Mouse (Mus musculus) ES-Bruce4 (cell line): ENCODE measurements around the gene Apob. TPM values are rescaled to one million over a fixed set of nuclear protein-coding genes. Genes with fewer than 3 reads are reported as not detected.

Experiments
- H3K27ac ChIP-seq: 2 replicates; pipeline ENCODE4 v1.5.1; 2012; ENCODE audit warnings: low read length, inconsistent platforms; ENCODE audit not compliant: insufficient read depth
- H3K27me3 ChIP-seq: 2 replicates; pipeline ENCODE4 v1.6.1; 2012; ENCODE audit warnings: mild to moderate bottlenecking, low read length, inconsistent platforms; ENCODE audit not compliant: control insufficient read depth, poor library complexity, insufficient read depth, severe bottlenecking
- H3K36me3 ChIP-seq: 2 replicates; pipeline ENCODE4 v1.6.1; 2012; ENCODE audit warnings: inconsistent platforms, mild to moderate bottlenecking, low read length, moderate library complexity; ENCODE audit not compliant: control insufficient read depth, poor library complexity, insufficient read depth, severe bottlenecking
- H3K4me1 ChIP-seq: one replicate; pipeline ENCODE4 v1.8.1; 2011; ENCODE audit warnings: low read length; ENCODE audit not compliant: control insufficient read depth, insufficient read depth
- H3K4me3 ChIP-seq: 2 replicates; pipeline ENCODE4 v1.5.1; 2011; ENCODE audit warnings: low read depth, mild to moderate bottlenecking, low read length
- H3K9ac ChIP-seq: 2 replicates; pipeline ENCODE4 v1.6.1; 2012; ENCODE audit warnings: low read depth, mild to moderate bottlenecking, inconsistent platforms; ENCODE audit not compliant: poor library complexity, severe bottlenecking
- H3K9me3 ChIP-seq: replicated peaks from 2 replicates; pipeline ENCODE4 v1.6.1; 2012; ENCODE audit warnings: mild to moderate bottlenecking, low read length, inconsistent platforms; ENCODE audit not compliant: control insufficient read depth, poor library complexity, insufficient read depth, severe bottlenecking
- CTCF ChIP-seq: IDR thresholded peaks from one replicate; pipeline ENCODE4 v1.8.1; 2011; ENCODE audit warnings: low read depth, low read length
- EP300 ChIP-seq: IDR thresholded peaks from 2 replicates; pipeline ENCODE4 v1.6.1; 2011; ENCODE audit warnings: low read depth, low read length; ENCODE audit not compliant: insufficient read depth
- POLR2A ChIP-seq: IDR thresholded peaks from one replicate; pipeline ENCODE4 v1.8.1; 2011; ENCODE audit warnings: low read length; ENCODE audit not compliant: insufficient read depth
- polyA plus RNA-seq: library from polyadenylated mRNA; stranded (reverse); fragments of >200 nt; gene quantifications from 2 replicates; pipeline ENCODE4 v1.2.4, GENCODE M21; 2011; ENCODE audit warnings: low read depth; ENCODE audit not compliant: missing spikeins, insufficient read depth, insufficient read length

The Apob gene
- polyA plus RNA-seq, 1 experiment = 0.25 TPM

GRCm38 (mm10) chr12:8047046-8047445, 69.6 kb downstream of the Apob start:
- no peak overlapping the region for H3K27ac ChIP-seq
- H3K9ac ChIP-seq = no peak overlapping the region
- no peaks in the 10 kb centered on the region for H3K9me3 ChIP-seq
- H3K36me3 ChIP-seq = no peaks in the 10 kb centered on the region
- TF ChIP-seq EP300 = no peak
- no peak for TF ChIP-seq POLR2A
- TF ChIP-seq CTCF = no peak
- no peak overlapping the region for H3K4me3 ChIP-seq
- H3K27me3 ChIP-seq = no peaks in the 10 kb centered on the region
- peaks cover 2% of the 10 kb centered on the region for H3K4me1 ChIP-seq

DNA sequence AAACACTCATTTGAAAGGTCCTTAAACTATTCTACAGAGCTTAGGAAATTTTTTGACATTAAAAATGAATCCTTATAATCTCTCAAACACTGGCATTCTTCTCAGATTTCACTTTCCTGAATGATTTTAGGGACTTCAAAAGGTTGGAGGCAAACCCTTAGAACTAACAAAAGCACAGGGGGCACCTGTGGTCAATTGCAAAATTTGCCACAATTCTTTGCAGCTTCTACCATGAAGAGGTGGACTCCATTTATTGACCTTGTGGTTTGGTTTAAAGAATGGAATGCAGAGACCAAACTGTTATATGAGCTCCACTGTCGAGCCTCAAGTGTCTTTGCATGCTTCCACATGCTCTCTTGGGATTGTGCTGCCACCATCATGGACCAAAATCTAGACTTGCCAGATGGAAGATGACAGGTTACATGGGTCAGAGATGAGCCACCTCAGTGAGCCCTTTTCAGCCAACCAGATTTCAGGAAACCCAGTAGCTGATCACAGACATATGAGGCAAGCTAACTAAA, 70.4 kb downstream of the Apob start:
- Histone ChIP-seq H3K4me3 (no peak overlapping the region), H3K4me1 (no peaks in the 10 kb centered on the region), H3K36me3 (no peaks in the 10 kb centered on the region), H3K9me3 (no peaks in the 10 kb centered on the region), H3K9ac (no peak overlapping the region), H3K27ac (no peak overlapping the region), H3K27me3 (no peaks in the 10 kb centered on the region)
- TF ChIP-seq CTCF (no peak), EP300 (no peak), POLR2A (no peak)

GRCm38 (mm10) chr12:8056001-8056640, 78.7 kb downstream of the Apob start:
- TF ChIP-seq EP300 = 0 out of 2 replicates have a peak, but pooled peaks have one; percentile 43
- no peak for TF ChIP-seq POLR2A
- H3K4me3 ChIP-seq = no peak overlapping the region
- H3K27me3 ChIP-seq = no peaks in the 10 kb centered on the region; the same call in 1 of the 2 replicates
- no peaks in the 10 kb centered on the region for H3K9me3 ChIP-seq
- no peak overlapping the region for H3K27ac ChIP-seq
- no peak overlapping the region for H3K9ac ChIP-seq
- H3K4me1 ChIP-seq = no peaks in the 10 kb centered on the region
- no peaks in the 10 kb centered on the region for H3K36me3 ChIP-seq

- Histone ChIP-seq H3K27ac (no peak overlapping the region), H3K27me3 (no peaks in the 10 kb centered on the region; the same call in 1 of the 2 replicates), H3K9me3 (no peaks in the 10 kb centered on the region), H3K4me1 (no peaks in the 10 kb centered on the region), H3K4me3 (no peak overlapping the region), H3K9ac (no peak overlapping the region), H3K36me3 (no peaks in the 10 kb centered on the region)
- TF ChIP-seq CTCF (peak; percentile 92), EP300 (no peak)
Observed at GRCm38 (mm10) chr12:8059576-8059975, 82.1 kb downstream of the Apob start.

DNA sequence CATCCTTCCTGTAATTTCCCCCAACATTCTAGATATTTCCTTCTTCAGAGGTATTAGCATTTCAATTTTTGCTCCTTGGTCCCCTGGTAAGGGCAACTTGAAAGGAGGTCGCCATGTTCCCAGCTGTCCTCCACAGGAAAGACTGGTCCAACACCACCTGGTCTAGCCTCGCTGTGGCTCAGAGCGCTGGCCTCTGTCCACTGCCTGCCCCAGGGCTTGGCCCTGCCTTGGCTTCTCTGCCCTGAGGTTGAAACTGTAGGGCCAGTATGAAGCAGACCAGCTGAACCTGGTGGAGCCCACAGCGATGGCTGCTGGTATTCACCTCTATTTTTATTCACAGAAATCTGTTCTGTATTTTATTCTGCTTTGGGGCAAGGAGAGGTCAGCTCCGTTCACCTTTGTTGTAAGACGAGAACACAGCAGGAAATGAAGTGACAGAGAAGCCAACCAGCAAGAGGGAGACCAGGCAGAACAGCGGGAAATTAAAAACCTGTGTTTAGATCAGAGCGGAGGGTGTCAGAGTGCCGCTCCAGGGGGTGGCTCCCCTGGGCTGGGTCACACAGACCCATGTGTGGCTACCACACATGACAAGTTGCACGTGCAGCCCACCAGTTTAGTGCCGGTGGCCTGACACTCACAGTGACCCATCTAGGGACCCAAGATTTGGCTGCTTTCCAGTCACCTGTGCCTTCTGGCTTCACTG, 86.1 kb downstream of the Apob start:
- Histone ChIP-seq H3K27me3 (no peaks in the 10 kb centered on the region), H3K27ac (no peak overlapping the region), H3K4me1 (no peaks in the 10 kb centered on the region), H3K4me3 (no peak overlapping the region), H3K9ac (no peak overlapping the region), H3K9me3 (peaks cover 7% of the 10 kb centered on the region; the same call in 1 of the 2 replicates), H3K36me3 (no peaks in the 10 kb centered on the region)
- TF ChIP-seq POLR2A (no peak), CTCF (no peak), EP300 (no peak)

Other genes starting within 250 kb of the Apob start
- 57.3 and 72.0 TPM in 2 replicates for gene Ldah, start 230.5 kb downstream of the Apob start, polyA plus RNA-seq